Mouse (Mus musculus) kidney, adult 8-10 months (tissue): ENCODE results near the gene Scn9a.

Experiments
- DNase-seq, 2 experiments: peaks; one replicate each; pipeline ENCODE4 v3.0.0; 2022

Gene Scn9a

DNA sequence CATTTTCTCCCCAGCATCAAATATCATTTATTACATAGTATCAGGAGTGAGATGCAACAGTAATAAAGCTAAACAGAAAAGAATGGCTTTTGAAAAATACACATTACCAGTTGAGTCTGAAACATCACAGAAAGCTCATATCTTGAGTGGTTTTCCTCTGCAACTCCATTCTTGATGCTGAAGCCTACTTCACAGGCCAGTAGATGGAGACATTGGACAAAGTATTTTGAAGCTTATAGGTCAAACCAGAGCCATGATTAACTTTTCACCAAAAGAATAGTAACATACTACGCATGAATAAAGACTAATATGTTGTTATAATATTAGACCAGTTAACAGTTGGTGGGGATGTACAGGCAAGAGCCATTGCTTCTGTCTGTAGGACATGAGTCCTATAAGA, 172.3 kb downstream of the Scn9a start:
- no peak for DNase-seq

DNA sequence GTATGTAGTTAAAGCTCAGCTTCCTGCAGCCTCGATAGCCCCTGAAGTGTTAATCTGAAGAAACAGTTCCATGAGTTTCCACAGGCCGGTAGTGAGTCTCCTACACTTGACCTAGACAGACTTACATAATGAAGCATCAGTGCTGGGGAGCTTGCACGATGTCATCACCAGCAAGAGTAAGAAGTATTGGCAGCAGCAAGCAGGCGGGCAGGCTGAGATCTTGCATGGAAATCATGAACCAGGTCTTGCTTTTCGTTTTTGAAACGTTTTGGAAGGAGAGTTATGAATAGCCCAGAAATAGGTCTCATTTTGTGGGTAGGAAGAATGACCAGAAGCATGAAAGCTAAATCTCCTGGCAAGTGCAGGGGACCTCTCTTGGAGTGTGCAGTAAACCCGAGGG, 194.1 kb downstream of the Scn9a start, which contains the start of gene Scn1a:
Gene Scn1a (minus strand): TSS at position 130 of the 400 bp plus-strand sequence.
- no peak for DNase-seq

DNA sequence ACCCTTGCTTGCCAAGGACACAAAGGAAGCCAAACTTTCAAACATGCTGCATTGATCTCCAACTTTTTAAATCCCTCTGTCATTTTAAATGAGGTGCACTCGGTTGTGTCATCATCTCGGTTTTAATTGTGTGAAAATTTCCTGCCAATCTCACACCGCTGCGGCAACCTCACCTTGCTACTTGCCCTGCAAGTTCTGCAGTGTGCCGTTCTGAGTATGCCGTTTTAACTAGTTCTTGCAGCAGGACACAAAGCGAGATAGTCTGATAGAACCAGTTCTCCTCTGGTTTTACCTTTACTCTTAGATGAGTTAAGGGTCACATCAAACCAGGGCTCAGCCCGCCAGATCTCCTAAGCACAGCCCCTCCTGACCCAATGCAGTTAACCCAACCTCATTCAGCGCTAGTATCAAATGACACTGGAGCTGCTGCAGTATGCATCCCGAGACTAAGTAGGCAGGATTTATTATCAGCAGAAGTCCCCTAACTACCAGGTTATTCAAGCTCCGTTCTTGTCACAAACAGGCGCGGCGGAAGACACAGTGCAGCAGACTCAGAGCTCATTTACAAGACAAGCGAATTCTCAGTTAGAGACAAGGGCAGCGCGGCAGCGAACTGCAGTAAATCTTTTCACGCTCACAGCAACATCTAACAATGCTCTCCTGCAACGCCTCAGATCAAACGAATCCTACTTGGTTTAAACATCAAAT, 194.8 kb downstream of the Scn9a start:
- no peak for DNase-seq

DNA sequence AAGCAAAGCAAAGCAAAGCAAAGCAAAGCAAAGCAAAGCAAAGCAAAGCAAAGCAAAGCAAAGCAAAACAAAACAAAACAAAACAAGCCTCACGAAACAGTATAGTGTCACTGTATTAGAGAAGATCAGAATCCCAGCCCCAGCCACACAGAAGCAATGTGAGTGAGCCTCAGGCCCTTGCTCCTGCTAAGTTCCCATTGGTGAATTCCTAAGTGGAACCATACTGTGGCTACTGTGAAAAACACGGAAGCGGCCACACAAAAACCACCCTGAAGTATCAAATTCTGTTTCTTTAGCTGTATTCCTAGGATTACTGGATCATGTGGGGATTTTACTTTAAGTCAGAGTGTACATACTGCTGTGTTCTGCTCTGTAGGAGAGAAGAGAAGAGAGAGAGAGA, 198.5 kb downstream of the Scn9a start:
- no peak for DNase-seq
